Mouse (Mus musculus) R1 (cell line): ENCODE measurements around the gene Gm16405.
"Not testable (repeated sequence)": the region's sequence is repeated elsewhere in the genome, so short reads cannot be mapped to it uniquely, and the experiment has no call there.

ENCODE experiments used
- DNase-seq: peaks from one replicate; pipeline ENCODE4 v3.0.0-alpha.2; 2018; ENCODE audit warnings: low read depth, low spot score

The Gm16405 gene

DNA sequence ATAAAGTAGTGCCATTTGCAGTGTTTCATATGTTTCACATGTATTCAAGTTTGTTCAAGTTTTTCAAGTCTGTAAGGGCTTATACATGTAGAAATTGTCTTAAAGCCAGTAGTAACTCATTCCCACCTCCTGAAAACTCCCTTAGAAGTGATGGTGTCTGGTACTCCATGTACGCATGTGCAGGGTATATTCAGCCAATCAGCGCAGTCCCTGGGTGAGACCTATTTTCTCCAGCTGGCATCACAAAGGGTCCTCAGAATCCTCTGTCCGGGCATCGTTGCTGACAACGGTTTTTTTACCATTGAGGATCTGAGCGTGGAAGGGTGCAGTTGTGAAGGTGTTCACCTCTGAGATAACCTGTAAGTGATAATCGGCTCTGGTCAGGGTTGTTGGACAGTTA lies at the start of gene Gm16405:
Gm16405 (plus strand) TSS at position 301 of the 400 bp plus-strand sequence.
- DNase-seq, result not testable (repeated sequence)
